22 mouse cellular contexts compared by ENCODE assay signal in the genomic region with DNA sequence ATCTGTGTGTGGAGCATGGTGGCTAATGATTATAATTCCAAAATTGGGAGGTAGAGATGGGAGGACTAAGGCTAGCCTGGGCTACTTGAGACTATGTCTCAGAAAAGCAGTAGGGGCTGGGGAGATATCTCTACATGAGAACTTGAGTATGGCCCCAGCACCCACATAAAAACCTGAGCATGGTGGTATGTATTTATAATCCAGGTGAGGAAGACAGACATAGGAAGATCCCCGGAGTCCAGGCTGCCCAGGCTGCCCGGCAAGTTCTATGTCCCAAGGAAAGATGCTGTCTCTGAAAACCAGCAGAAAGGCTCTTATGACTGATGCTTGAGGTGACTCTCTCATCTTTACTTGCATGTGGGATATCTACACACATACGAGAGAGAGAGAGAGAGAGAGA. TPM values are rescaled to one million over a fixed set of nuclear protein-coding genes. Genes with fewer than 3 reads are reported as not detected.
DNase-seq lines count a peak whose midpoint lies in the region; ATAC-seq and TF ChIP-seq lines count a peak whose summit lies in the region.
"Had no signal": no experiment of that assay in that cellular context is flagged by ENCODE, and none has a peak within 500 bp of the region (broad histone marks: within the 10 kb centered on the region; RNA-seq: fewer than 3 reads in every experiment).

No protein-coding gene starts in this region.

- DNase-seq in heart, adult 2 months, result no peak
- DNase-seq in heart, postnatal 10 days, result no peak
- no peak for DNase-seq in heart, postnatal 25 days (ENCODE audit: low spot score)
- DNase-seq in right cerebral cortex, postnatal 36 days (ENCODE audit: low spot score in 2 of 2), result no peak
- DNase-seq: cerebellum, adult 11-12 months; cerebellum, adult 9-11 months; layer of hippocampus, postnatal 36 days; left cerebral cortex, postnatal 4 days; liver, embryonic 13.5 days; midbrain, embryonic 14.5 days; right cerebral cortex, postnatal 25 days; thymus, postnatal 4 days had no signal

- WGBS in heart, adult 2 months, result 76% methylated on average over 3 of the region's 3 CpGs
- 74% methylated on average over 3 of the region's 3 CpGs for WGBS in heart, embryonic 14.5 days
- WGBS in macrophage (ENCODE audit: missing documents), result 93% methylated on average over 3 of the region's 3 CpGs

- ATAC-seq in heart, embryonic 14.5 days (ENCODE audit: insufficient number of reproducible peaks, insufficient read depth, low FRiP score, low read depth), result no peak
- ATAC-seq in frontal cortex, adult (ENCODE audit: low TSS enrichment), result no peak
- ATAC-seq: forebrain, embryonic 16.5 days had no signal

- no peak overlapping the region for H3K4me2 ChIP-seq in heart, embryonic 14.5 days (ENCODE audit: low read length)
- H3K4me2 ChIP-seq: embryonic facial prominence, embryonic 13.5 days; hindbrain, embryonic 13.5 days; liver, embryonic 13.5 days; neural tube, embryonic 15.5 days had no signal

- TF ChIP-seq POLR2A in heart, adult 2 months (IDR thresholded peaks at IDR 0.05; ENCODE audit: insufficient read depth, low read depth, low read length), result no peak

- H3K9me3 ChIP-seq in heart, embryonic 14.5 days (ENCODE audit: control insufficient read depth, low read length), result no peaks in the 10 kb centered on the region
- H3K9me3 ChIP-seq: embryonic facial prominence, embryonic 13.5 days; hindbrain, embryonic 13.5 days; liver, embryonic 13.5 days; neural tube, embryonic 15.5 days had no signal

- no peaks in the 10 kb centered on the region for H3K36me3 ChIP-seq in heart, adult 2 months (ENCODE audit: control insufficient read depth, insufficient read depth, low read length)
- H3K36me3 ChIP-seq in heart, embryonic 14.5 days (ENCODE audit: control insufficient read depth, insufficient read depth, low read length), result no peaks in the 10 kb centered on the region
- no peaks in the 10 kb centered on the region for H3K36me3 ChIP-seq in macrophage (ENCODE audit: inconsistent target)
- H3K36me3 ChIP-seq: embryonic facial prominence, embryonic 13.5 days; hindbrain, embryonic 13.5 days; liver, embryonic 13.5 days; neural tube, embryonic 15.5 days had no signal

- no peak for TF ChIP-seq CTCF in heart, adult 2 months (IDR thresholded peaks at IDR 0.05)

- intact Hi-C loops in heart, adult 2 months (cut with DNase I), result no loop called here
- intact Hi-C loops in heart, postnatal 10 days (cut with DNase I), result no loop called here
- intact Hi-C loops in heart, postnatal 25 days (cut with DNase I), result no loop called here

- TF ChIP-seq EP300 in heart, adult 2 months (IDR thresholded peaks at IDR 0.05; ENCODE audit: insufficient read depth, low read depth, low read length), result no peak

- H3K4me1 ChIP-seq in heart, adult 2 months (ENCODE audit: control insufficient read depth, insufficient read depth, low read length), result peaks cover 8% of the 10 kb centered on the region
- peaks cover 20 to 21% of the 10 kb centered on the region in 2 experiments for H3K4me1 ChIP-seq in heart, embryonic 14.5 days (ENCODE audit: control insufficient read depth in 2 of 2, insufficient read depth in 2 of 2, low read length in 2 of 2)
- H3K4me1 ChIP-seq: embryonic facial prominence, embryonic 13.5 days; hindbrain, embryonic 13.5 days; neural tube, embryonic 15.5 days had no signal

- no peak overlapping the region for H3K9ac ChIP-seq in heart, adult 2 months (ENCODE audit: low read depth, low read length)
- H3K9ac ChIP-seq in heart, embryonic 14.5 days (ENCODE audit: low read length), result no peak overlapping the region
- H3K9ac ChIP-seq: embryonic facial prominence, embryonic 13.5 days; hindbrain, embryonic 13.5 days; liver, embryonic 13.5 days; neural tube, embryonic 15.5 days had no signal

- H3K79me2 ChIP-seq in heart, adult 2 months (replicated peaks; ENCODE audit: control insufficient read depth, insufficient read depth, low read length), result no peaks in the 10 kb centered on the region
- H3K79me2 ChIP-seq in macrophage (ENCODE audit: inconsistent target), result no peaks in the 10 kb centered on the region

- H3K4me3 ChIP-seq in heart, adult 2 months, result no peak overlapping the region
- H3K4me3 ChIP-seq in heart, embryonic 14.5 days (ENCODE audit: control insufficient read depth in 1 of 2, insufficient read depth in 1 of 2, low read depth in 1 of 2, low read length in 2 of 2), result no peak overlapping the region
- H3K4me3 ChIP-seq in macrophage (ENCODE audit: inconsistent target), result no peak overlapping the region
- H3K4me3 ChIP-seq: embryonic facial prominence, embryonic 13.5 days; erythroblast, embryonic 14.5 days; hindbrain, embryonic 13.5 days; liver, embryonic 13.5 days; neural tube, embryonic 15.5 days had no signal

- H3K27me3 ChIP-seq in heart, adult 2 months (ENCODE audit: control insufficient read depth, insufficient read depth, low read length), result no peaks in the 10 kb centered on the region
- no peaks in the 10 kb centered on the region for H3K27me3 ChIP-seq in heart, embryonic 14.5 days (ENCODE audit: control insufficient read depth, insufficient read depth, low read length)
- H3K27me3 ChIP-seq: embryonic facial prominence, embryonic 13.5 days; hindbrain, embryonic 13.5 days; liver, embryonic 13.5 days; neural tube, embryonic 15.5 days; Patski had no signal

- peak overlapping the region; percentile 77 for H3K27ac ChIP-seq in heart, adult 2 months
- peak overlapping the region; percentile 92 to 96 for H3K27ac ChIP-seq in heart, embryonic 14.5 days (replicated peaks in 1 of 2; ENCODE audit: control insufficient read depth in 1 of 2, insufficient read depth in 1 of 2, low read depth in 2 of 2, low read length in 2 of 2)
- H3K27ac ChIP-seq in macrophage, result peak overlapping the region; percentile 48
- H3K27ac ChIP-seq: embryonic facial prominence, embryonic 13.5 days; hindbrain, embryonic 13.5 days; kidney, postnatal 0 days; liver, embryonic 13.5 days; neural tube, embryonic 15.5 days had no signal

RNA-seq across cellular contexts. Expression of a gene that starts 56.6 kb away (rescaled TPM):
- total RNA-seq in heart, adult 2 months (2021), result 10 to 100 TPM; 70.2 to 75.6 TPM
- polyA plus RNA-seq in heart, adult 2 months (2012; rRNA removed), result 21.4 and 38.8 TPM in 2 replicates
- 10 to 100 TPM; 86.3 to 96.3 TPM for total RNA-seq in heart, postnatal 10 days (2021)
- polyA plus RNA-seq in heart, embryonic 14.5 days (2014; fragmentation: Nextera tagmentation; extraction: Ambion mirVana), result 45.2 and 48.9 TPM in 2 replicates
- total RNA-seq in heart, postnatal 25 days (2021), result 10 to 100 TPM; 67.1 to 78.4 TPM
- 100 to 1,000 TPM in 1 of 26 experiments, 10 to 100 TPM in 25; 41.8 to 107 (median 67.7) TPM for total RNA-seq in macrophage (2018; cell fraction: chromatin; rRNA removed)
- 10 to 100 TPM; 48.2 to 77.8 (median 57.2) TPM for total RNA-seq in macrophage (2018; cell fraction: cytosol; rRNA removed)
- 10 to 100 TPM; 35.1 to 89.9 (median 60.8) TPM for total RNA-seq in macrophage (2018; cell fraction: nucleus; rRNA removed)
- 56.6 to 88.8 TPM (median 62.9 TPM) in 3 replicates for polyA plus RNA-seq in macrophage (2018)
